Mouse (Mus musculus) ES-E14 (cell line): Measurements from ENCODE around the gene Brd4.

ENCODE experiments used
- CHD2 ChIP-seq: IDR thresholded peaks from 2 replicates; pipeline ENCODE4 v1.6.1; 2014; ENCODE audit warnings: mild to moderate bottlenecking, low read depth, low read length, inconsistent platforms
- MAFK ChIP-seq: IDR thresholded peaks from 2 replicates; pipeline ENCODE4 v1.6.1; 2014; ENCODE audit warnings: mild to moderate bottlenecking, low read depth, low read length, inconsistent platforms; ENCODE audit not compliant: insufficient read depth

DNA sequence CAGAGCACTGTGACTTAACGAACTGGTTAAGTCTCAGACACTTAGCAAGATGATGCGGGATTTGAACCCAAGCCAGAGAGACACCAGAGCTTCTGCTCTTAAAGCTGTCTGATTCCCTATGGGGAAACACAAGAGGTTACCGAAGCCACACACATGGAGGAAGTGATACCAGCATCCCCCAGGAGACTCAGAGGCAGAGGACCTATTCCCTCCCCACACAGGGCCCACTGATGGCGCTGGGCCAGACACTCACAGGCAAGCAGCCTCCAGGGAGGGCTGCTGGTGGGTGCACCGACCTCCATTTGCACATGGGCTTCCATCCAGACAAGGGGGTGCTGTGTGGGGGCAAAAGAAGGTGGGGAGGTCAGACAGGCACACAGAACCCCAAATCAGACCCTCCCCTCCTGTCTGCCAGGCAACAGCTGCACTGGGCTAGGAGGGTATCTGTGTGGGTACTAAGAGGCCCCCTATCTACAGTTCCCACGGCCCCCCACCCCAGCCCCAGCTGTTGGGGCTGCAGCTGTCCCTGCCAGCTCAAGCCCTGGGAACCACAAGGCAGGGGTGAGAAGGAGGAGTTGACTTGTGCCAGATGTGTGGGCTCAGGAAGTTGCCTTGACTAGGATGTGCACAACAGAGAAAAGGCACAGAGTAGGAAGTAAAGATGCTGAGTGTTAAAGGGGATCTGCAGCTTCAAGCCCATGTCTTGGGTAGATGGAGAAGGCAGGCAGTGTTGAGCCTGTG lies 120.4 kb downstream of the Brd4 start:
- no peak for TF ChIP-seq CHD2
- no peak for TF ChIP-seq MAFK
